In genomic region chr9:32320167-32320566, GRCm38 (mm10) we compare ENCODE assay signal across 8 mouse cellular contexts. TPM values are rescaled to one million over a fixed set of nuclear protein-coding genes. Genes with fewer than 3 reads are reported as not detected.
A peak's percentile ranks its signal among the peaks of the same experiment; 100 is the strongest.
DNase-seq lines count a peak whose midpoint lies in the region; ATAC-seq and TF ChIP-seq lines count a peak whose summit lies in the region.
"Had no signal": no experiment of that assay in that cellular context is flagged by ENCODE, and none has a peak within 500 bp of the region (broad histone marks: within the 10 kb centered on the region; RNA-seq: fewer than 3 reads in every experiment).

No protein-coding gene starts in this region.

- no peak overlapping the region for H3K9ac ChIP-seq in liver, embryonic 14.5 days (replicated peaks)
- no peak overlapping the region for H3K9ac ChIP-seq in liver, embryonic 11.5 days (ENCODE audit: low read depth, low read length)
- H3K9ac ChIP-seq in stomach, embryonic 14.5 days (replicated peaks; ENCODE audit: low read depth, low read length) = no peak overlapping the region

- TF ChIP-seq EP300 in liver, embryonic 14.5 days (IDR thresholded peaks at IDR 0.05; ENCODE audit: low read depth) = no peak

- no peaks in the 10 kb centered on the region for H3K36me3 ChIP-seq in liver, embryonic 14.5 days (replicated peaks; ENCODE audit: control insufficient read depth, insufficient read depth, low read depth)
- no peaks in the 10 kb centered on the region for H3K36me3 ChIP-seq in liver, embryonic 11.5 days (ENCODE audit: control insufficient read depth, insufficient read depth, low read length)
- H3K36me3 ChIP-seq in stomach, embryonic 14.5 days (ENCODE audit: control insufficient read depth, insufficient read depth, low read length) = no peaks in the 10 kb centered on the region

- no peaks in the 10 kb centered on the region for H3K27me3 ChIP-seq in liver, embryonic 14.5 days (ENCODE audit: control insufficient read depth, insufficient read depth, low read length)
- no peaks in the 10 kb centered on the region for H3K27me3 ChIP-seq in liver, embryonic 11.5 days (replicated peaks; ENCODE audit: control insufficient read depth, insufficient read depth, low read length)
- H3K27me3 ChIP-seq in stomach, embryonic 14.5 days (ENCODE audit: control insufficient read depth, insufficient read depth, low read length) = no peaks in the 10 kb centered on the region

- H3K9me3 ChIP-seq in liver, embryonic 14.5 days (ENCODE audit: control insufficient read depth, low read length) = no peaks in the 10 kb centered on the region
- H3K9me3 ChIP-seq in liver, embryonic 11.5 days (ENCODE audit: control insufficient read depth, low read length) = no peaks in the 10 kb centered on the region
- no peaks in the 10 kb centered on the region for H3K9me3 ChIP-seq in stomach, embryonic 14.5 days (ENCODE audit: control insufficient read depth, low read depth, low read length)

- H3K4me1 ChIP-seq in liver, embryonic 14.5 days (replicated peaks; ENCODE audit: control insufficient read depth in 2 of 2, insufficient read depth in 2 of 2, low read length in 1 of 2) = no peaks in the 10 kb centered on the region
- H3K4me1 ChIP-seq in liver, embryonic 11.5 days (replicated peaks; ENCODE audit: control insufficient read depth, insufficient read depth, low read length) = no peaks in the 10 kb centered on the region
- H3K4me1 ChIP-seq in stomach, embryonic 14.5 days (ENCODE audit: control insufficient read depth, insufficient read depth, low read length) = peaks cover 4% of the 10 kb centered on the region; the same call in 1 of the 2 replicates

- H3K4me2 ChIP-seq in liver, embryonic 14.5 days (ENCODE audit: low read depth) = no peak overlapping the region
- H3K4me2 ChIP-seq in liver, embryonic 11.5 days = no peak overlapping the region
- no peak overlapping the region for H3K4me2 ChIP-seq in stomach, embryonic 14.5 days (replicated peaks; ENCODE audit: low read depth, low read length)

- no peak for ATAC-seq in liver, embryonic 14.5 days (ENCODE audit: insufficient read depth)
- ATAC-seq in liver, embryonic 11.5 days (replicated peaks; ENCODE audit: low FRiP score) = no peak; the same call in 1 of the 2 replicates
- ATAC-seq in stomach, embryonic 14.5 days (ENCODE audit: insufficient number of reproducible peaks, insufficient read depth, low FRiP score, low read depth) = peak; percentile 67; the same call in 1 of the 2 replicates

- WGBS in liver, embryonic 14.5 days (ENCODE audit: insufficient replicate concordance) = 30% methylated on average over 3 of the region's 3 CpGs
- 52% methylated on average over 3 of the region's 3 CpGs for WGBS in liver, embryonic 11.5 days
- 45% methylated on average over 3 of the region's 3 CpGs for WGBS in stomach, embryonic 14.5 days

- H3K4me3 ChIP-seq in liver, embryonic 14.5 days (ENCODE audit: insufficient read depth in 1 of 2, low read depth in 2 of 2, low read length in 2 of 2) = no peak overlapping the region
- no peak overlapping the region for H3K4me3 ChIP-seq in liver, embryonic 11.5 days (ENCODE audit: low read depth, low read length)
- H3K4me3 ChIP-seq in stomach, embryonic 14.5 days (ENCODE audit: low read depth, low read length) = no peak overlapping the region

- H3K27ac ChIP-seq in liver, embryonic 14.5 days = no peak overlapping the region
- no peak overlapping the region for H3K27ac ChIP-seq in liver, embryonic 11.5 days (ENCODE audit: low read depth, low read length)
- no peak overlapping the region; the same call in 1 of the 2 replicates for H3K27ac ChIP-seq in stomach, embryonic 14.5 days (ENCODE audit: low read length)

- TF ChIP-seq CTCF in liver, embryonic 14.5 days (IDR thresholded peaks at IDR 0.05; ENCODE audit: low read depth) = peak; percentile 21; the same call in 1 of the 2 replicates

- no peak for DNase-seq in liver, embryonic 14.5 days (ENCODE audit: low read depth in 3 of 3, low spot score in 3 of 3)
- no peak for DNase-seq in liver, embryonic 11.5 days (ENCODE audit: low spot score)
- peak; percentile 50 to 68 for DNase-seq in heart, adult 9 months (ENCODE audit: low spot score in 2 of 2)
- peak; percentile 31 for DNase-seq in kidney, adult 9 months
- no peak for DNase-seq in spleen, postnatal 10 days (ENCODE audit: low spot score in 2 of 2)
- no peak for DNase-seq in urinary bladder, postnatal 25 days (ENCODE audit: low spot score)
- DNase-seq: layer of hippocampus, postnatal 36 days had no signal

RNA-seq across cellular contexts. Expression of gene Kcnj5, which starts 24.0 kb away (rescaled TPM):
- 1.0 and 1.3 TPM in 2 replicates for polyA plus RNA-seq in liver, embryonic 14.5 days (2012; rRNA removed)
- 0.74 and 0.87 TPM in 2 replicates for polyA plus RNA-seq in liver, embryonic 14.5 days (2014; fragmentation: Nextera tagmentation; extraction: Ambion mirVana)
- 3.7 and 4.8 TPM in 2 replicates for polyA plus RNA-seq in liver, embryonic 11.5 days (2014; fragmentation: Nextera tagmentation; extraction: Ambion mirVana)
- polyA plus RNA-seq in stomach, embryonic 14.5 days (2014; fragmentation: Nextera tagmentation; extraction: Ambion mirVana) = 0.09 TPM in 1 of 2 replicates, not detected in the other

RNA-seq across cellular contexts. Expression of gene Kcnj1, which starts 52.1 kb away (rescaled TPM):
- polyA plus RNA-seq in liver, embryonic 14.5 days (2012; rRNA removed) = not detected in 2 replicates
- polyA plus RNA-seq in liver, embryonic 14.5 days (2014; fragmentation: Nextera tagmentation; extraction: Ambion mirVana) = not detected in 2 replicates
- polyA plus RNA-seq in liver, embryonic 11.5 days (2014; fragmentation: Nextera tagmentation; extraction: Ambion mirVana) = not detected in 2 replicates
- polyA plus RNA-seq in stomach, embryonic 14.5 days (2014; fragmentation: Nextera tagmentation; extraction: Ambion mirVana) = not detected in 2 replicates

Comparison
In these comparisons a context has a peak if more than half of its experiments do, and no peak if none do; other contexts are left out.
1. DNase-seq: peak in heart, adult 9 months (2 of 2) and kidney, adult 9 months (single experiment); none in liver, embryonic 14.5 days (0 of 3), liver, embryonic 11.5 days (single experiment), spleen, postnatal 10 days (0 of 2) and urinary bladder, postnatal 25 days (single experiment).